Mouse (Mus musculus): ENCODE measurements around the gene Nucb2.

The Nucb2 gene

GRCm38 (mm10) chr7:116503879-116504817 lies at the start of gene Nucb2:
Gene Nucb2, plus strand, starts transcription at chr7:116504369.
- peak; percentile 99 to 100 for DNase-seq (ENCODE audit: low spot score in 2 of 2)

- DNase-seq (ENCODE audit: low spot score in 2 of 2), result no peak
These were observed 47.2 kb upstream of the Nucb2 start for GRCm38 (mm10) chr7:116456964-116457363.

GRCm38 (mm10) chr7:116457391-116457790 lies 46.8 kb upstream of the Nucb2 start:
- DNase-seq (ENCODE audit: low spot score in 2 of 2), result no peak

GRCm38 (mm10) chr7:116458985-116459441 lies 45.2 kb upstream of the Nucb2 start:
- peak; percentile 12 to 14 for DNase-seq (ENCODE audit: low spot score in 2 of 2)

GRCm38 (mm10) chr7:116462114-116462513 lies 42.1 kb upstream of the Nucb2 start:
- DNase-seq (ENCODE audit: low spot score in 2 of 2), result no peak

- DNase-seq (ENCODE audit: low spot score in 2 of 2), result no peak
These were observed 28.3 kb upstream of the Nucb2 start for GRCm38 (mm10) chr7:116475836-116476235.

- DNase-seq (ENCODE audit: low spot score in 2 of 2), result no peak
These were observed 27.9 kb upstream of the Nucb2 start for GRCm38 (mm10) chr7:116476264-116476663.

GRCm38 (mm10) chr7:116483106-116483505 lies 21.1 kb upstream of the Nucb2 start:
- no peak for DNase-seq (ENCODE audit: low spot score in 2 of 2)

GRCm38 (mm10) chr7:116483782-116484181 lies 20.4 kb upstream of the Nucb2 start:
- DNase-seq (ENCODE audit: low spot score in 2 of 2), result no peak

GRCm38 (mm10) chr7:116484213-116484612 lies 20.0 kb upstream of the Nucb2 start:
- no peak for DNase-seq (ENCODE audit: low spot score in 2 of 2)

GRCm38 (mm10) chr7:116485062-116485601 lies 19.0 kb upstream of the Nucb2 start:
- DNase-seq (ENCODE audit: low spot score in 2 of 2), result no peak

- DNase-seq (ENCODE audit: low spot score in 2 of 2), result no peak
These were observed 13.1 kb upstream of the Nucb2 start for GRCm38 (mm10) chr7:116491113-116491512.

GRCm38 (mm10) chr7:116493267-116494003 lies 10.7 kb upstream of the Nucb2 start:
- no peak for DNase-seq (ENCODE audit: low spot score in 2 of 2)

- no peak for DNase-seq (ENCODE audit: low spot score in 2 of 2)
These were observed 9.6 kb upstream of the Nucb2 start for GRCm38 (mm10) chr7:116494618-116495017.

- DNase-seq (ENCODE audit: low spot score in 2 of 2), result no peak
These were observed 7.4 kb upstream of the Nucb2 start for GRCm38 (mm10) chr7:116496760-116497159.

- DNase-seq (ENCODE audit: low spot score in 2 of 2), result peak in 1 of 2 experiments; percentile 7
These were observed 625 bp downstream of the Nucb2 start for GRCm38 (mm10) chr7:116504818-116505170.

GRCm38 (mm10) chr7:116514030-116514429 lies 9.9 kb downstream of the Nucb2 start:
- no peak for DNase-seq (ENCODE audit: low spot score in 2 of 2)

GRCm38 (mm10) chr7:116514546-116514945 lies 10.4 kb downstream of the Nucb2 start:
- DNase-seq (ENCODE audit: low spot score in 2 of 2), result peak in 1 of 2 experiments; percentile 9

GRCm38 (mm10) chr7:116515059-116515458 lies 10.9 kb downstream of the Nucb2 start:
- no peak for DNase-seq (ENCODE audit: low spot score in 2 of 2)

GRCm38 (mm10) chr7:116515514-116516135 lies 11.5 kb downstream of the Nucb2 start:
- no peak for DNase-seq (ENCODE audit: low spot score in 2 of 2)

GRCm38 (mm10) chr7:116517240-116517639 lies 13.1 kb downstream of the Nucb2 start:
- no peak for DNase-seq (ENCODE audit: low spot score in 2 of 2)

- no peak for DNase-seq (ENCODE audit: low spot score in 2 of 2)
These were observed 14.0 kb downstream of the Nucb2 start for GRCm38 (mm10) chr7:116518155-116518554.
